Comparison of ENCODE assay signal across 8 mouse cellular contexts in genomic region chr12:83987242-83987582, GRCm38 (mm10). TPM values are rescaled to one million over a fixed set of nuclear protein-coding genes. Genes with fewer than 3 reads are reported as not detected.
A peak's percentile ranks its signal among the peaks of the same experiment; 100 is the strongest.
DNase-seq lines count a peak whose midpoint lies in the region; ATAC-seq lines count a peak whose summit lies in the region.
"Had no signal": no experiment of that assay in that cellular context is flagged by ENCODE, and none has a peak within 500 bp of the region (broad histone marks: within the 10 kb centered on the region; RNA-seq: fewer than 3 reads in every experiment).

No protein-coding gene starts in this region.

- WGBS in forebrain, embryonic 16.5 days = 32% methylated on average over 8 of the region's 8 CpGs
- 20% methylated on average over 8 of the region's 8 CpGs for WGBS in limb, embryonic 15.5 days
- WGBS in stomach, embryonic 15.5 days = 14% methylated on average over 8 of the region's 8 CpGs

- peaks cover 13% of the 10 kb centered on the region for H3K36me3 ChIP-seq in megakaryocyte, embryonic 14.5 days (replicated peaks; ENCODE audit: low read length)
- H3K36me3 ChIP-seq in forebrain, embryonic 16.5 days (ENCODE audit: control insufficient read depth, insufficient read depth) = no peaks in the 10 kb centered on the region
- 0 out of 2 replicates have a peak, but pooled peaks cover 3% of the 10 kb centered on the region for H3K36me3 ChIP-seq in limb, embryonic 15.5 days
- H3K36me3 ChIP-seq in stomach, embryonic 15.5 days = no peaks in the 10 kb centered on the region

- ATAC-seq in megakaryocyte, adult 5-6 weeks (ENCODE audit: poor library complexity, severe bottlenecking) = no peak
- ATAC-seq in forebrain, embryonic 16.5 days = no peak
- ATAC-seq in limb, embryonic 15.5 days (ENCODE audit: insufficient number of reproducible peaks, low FRiP score, low TSS enrichment, low read depth) = no peak
- no peak for ATAC-seq in stomach, embryonic 15.5 days (ENCODE audit: insufficient read depth, low FRiP score, low read depth)

- peaks cover 6% of the 10 kb centered on the region for H3K27me3 ChIP-seq in megakaryocyte, embryonic 14.5 days (replicated peaks)
- H3K27me3 ChIP-seq in forebrain, embryonic 16.5 days (replicated peaks; ENCODE audit: control insufficient read depth, insufficient read depth, low read length) = no peaks in the 10 kb centered on the region
- no peaks in the 10 kb centered on the region for H3K27me3 ChIP-seq in limb, embryonic 15.5 days
- no peaks in the 10 kb centered on the region for H3K27me3 ChIP-seq in stomach, embryonic 15.5 days (replicated peaks)

- no peak for DNase-seq in thymus, adult 18-20 months
- DNase-seq in right cerebral cortex, adult 2 months (ENCODE audit: low spot score in 2 of 2) = no peak

- peak overlapping the region; percentile 57 for H3K4me2 ChIP-seq in forebrain, embryonic 16.5 days (ENCODE audit: low read length)
- H3K4me2 ChIP-seq in limb, embryonic 15.5 days = peak overlapping the region; percentile 57
- H3K4me2 ChIP-seq in stomach, embryonic 15.5 days = peak overlapping the region; percentile 61

- peaks cover 12% of the 10 kb centered on the region; the same call in 1 of the 2 replicates for H3K9me3 ChIP-seq in megakaryocyte, embryonic 14.5 days
- peaks cover 3% of the 10 kb centered on the region; the same call in 1 of the 2 replicates for H3K9me3 ChIP-seq in forebrain, embryonic 16.5 days (ENCODE audit: control insufficient read depth, low read length)
- H3K9me3 ChIP-seq in limb, embryonic 15.5 days = no peaks in the 10 kb centered on the region
- H3K9me3 ChIP-seq in stomach, embryonic 15.5 days = no peaks in the 10 kb centered on the region

- H3K9ac ChIP-seq in forebrain, embryonic 16.5 days (replicated peaks; ENCODE audit: low read depth, low read length) = peak overlapping the region; percentile 54
- no peak overlapping the region for H3K9ac ChIP-seq in limb, embryonic 15.5 days
- no peak overlapping the region for H3K9ac ChIP-seq in stomach, embryonic 15.5 days

- H3K27ac ChIP-seq in forebrain, embryonic 16.5 days (ENCODE audit: low read length) = peak overlapping the region; percentile 63
- H3K27ac ChIP-seq in limb, embryonic 15.5 days = peak overlapping the region; percentile 95
- peak overlapping the region; percentile 91 for H3K27ac ChIP-seq in stomach, embryonic 15.5 days

- peak overlapping the region; percentile 95 for H3K4me3 ChIP-seq in megakaryocyte, embryonic 14.5 days (replicated peaks)
- peak overlapping the region; percentile 45 for H3K4me3 ChIP-seq in forebrain, embryonic 16.5 days (replicated peaks; ENCODE audit: low read length)
- H3K4me3 ChIP-seq in limb, embryonic 15.5 days = peak overlapping the region; percentile 67
- peak overlapping the region; percentile 65 for H3K4me3 ChIP-seq in stomach, embryonic 15.5 days (replicated peaks)

- H3K4me1 ChIP-seq in megakaryocyte, embryonic 14.5 days = peaks cover 24% of the 10 kb centered on the region
- H3K4me1 ChIP-seq in forebrain, embryonic 16.5 days (replicated peaks; ENCODE audit: control insufficient read depth, insufficient read depth, low read length) = peaks cover 5% of the 10 kb centered on the region; the same call in 1 of the 2 replicates
- peaks cover 5% of the 10 kb centered on the region for H3K4me1 ChIP-seq in limb, embryonic 15.5 days
- H3K4me1 ChIP-seq in stomach, embryonic 15.5 days = 0 out of 2 replicates have a peak, but pooled peaks cover 3% of the 10 kb centered on the region

RNA-seq across cellular contexts. Expression of gene Acot2, which starts 0.4 kb away (rescaled TPM):
- 5.9 and 6.7 TPM in 2 replicates for polyA plus RNA-seq in megakaryocyte, embryonic 14.5 days (2012; ENCODE audit: insufficient read depth, low replicate concordance)
- 4.2 and 8.0 TPM in 2 replicates for total RNA-seq in megakaryocyte, adult 5-6 weeks (2015)
- 1.4 and 5.4 TPM in 2 replicates for total RNA-seq in megakaryocyte, adult 5-6 weeks (2017)
- polyA plus RNA-seq in forebrain, embryonic 16.5 days (2015; fragmentation: Nextera tagmentation; extraction: Ambion mirVana) = 9.4 and 11.3 TPM in 2 replicates
- polyA plus RNA-seq in limb, embryonic 15.5 days (2015; fragmentation: Nextera tagmentation; extraction: Ambion mirVana) = 26.1 and 26.5 TPM in 2 replicates
- 29.0 and 30.0 TPM in 2 replicates for polyA plus RNA-seq in stomach, embryonic 15.5 days (2015; fragmentation: Nextera tagmentation; extraction: Ambion mirVana)

RNA-seq across cellular contexts. Expression of gene Heatr4, which starts 2.6 kb away (rescaled TPM):
- not detected in 2 replicates for polyA plus RNA-seq in megakaryocyte, embryonic 14.5 days (2012; ENCODE audit: insufficient read depth, low replicate concordance)
- not detected in 2 replicates for total RNA-seq in megakaryocyte, adult 5-6 weeks (2015)
- not detected in 2 replicates for total RNA-seq in megakaryocyte, adult 5-6 weeks (2017)
- polyA plus RNA-seq in forebrain, embryonic 16.5 days (2015; fragmentation: Nextera tagmentation; extraction: Ambion mirVana) = not detected in 2 replicates
- not detected in 2 replicates for polyA plus RNA-seq in limb, embryonic 15.5 days (2015; fragmentation: Nextera tagmentation; extraction: Ambion mirVana)
- polyA plus RNA-seq in stomach, embryonic 15.5 days (2015; fragmentation: Nextera tagmentation; extraction: Ambion mirVana) = 0.04 TPM in 1 of 2 replicates, not detected in the other
- total RNA-seq: layer of hippocampus, postnatal 25 days had no signal

RNA-seq across cellular contexts. Expression of gene Acot1, which starts 22.1 kb away (rescaled TPM):
- 0.59 TPM in 1 of 2 replicates, not detected in the other for polyA plus RNA-seq in megakaryocyte, embryonic 14.5 days (2012; ENCODE audit: insufficient read depth, low replicate concordance)
- 2.5 and 6.0 TPM in 2 replicates for total RNA-seq in megakaryocyte, adult 5-6 weeks (2015)
- total RNA-seq in megakaryocyte, adult 5-6 weeks (2017) = 10.6 and 11.8 TPM in 2 replicates
- polyA plus RNA-seq in forebrain, embryonic 16.5 days (2015; fragmentation: Nextera tagmentation; extraction: Ambion mirVana) = 72.1 and 101 TPM in 2 replicates
- polyA plus RNA-seq in limb, embryonic 15.5 days (2015; fragmentation: Nextera tagmentation; extraction: Ambion mirVana) = 58.3 and 59.5 TPM in 2 replicates
- polyA plus RNA-seq in stomach, embryonic 15.5 days (2015; fragmentation: Nextera tagmentation; extraction: Ambion mirVana) = 51.1 and 62.7 TPM in 2 replicates

RNA-seq across cellular contexts. Expression of gene Riox1, which starts 36.8 kb away (rescaled TPM):
- 27.4 and 68.6 TPM in 2 replicates for polyA plus RNA-seq in megakaryocyte, embryonic 14.5 days (2012; ENCODE audit: insufficient read depth, low replicate concordance)
- 10.1 and 11.2 TPM in 2 replicates for total RNA-seq in megakaryocyte, adult 5-6 weeks (2015)
- 10.1 and 13.4 TPM in 2 replicates for total RNA-seq in megakaryocyte, adult 5-6 weeks (2017)
- polyA plus RNA-seq in forebrain, embryonic 16.5 days (2015; fragmentation: Nextera tagmentation; extraction: Ambion mirVana) = 9.3 and 9.7 TPM in 2 replicates
- polyA plus RNA-seq in limb, embryonic 15.5 days (2015; fragmentation: Nextera tagmentation; extraction: Ambion mirVana) = 9.0 and 11.2 TPM in 2 replicates
- 14.3 and 15.6 TPM in 2 replicates for polyA plus RNA-seq in stomach, embryonic 15.5 days (2015; fragmentation: Nextera tagmentation; extraction: Ambion mirVana)

RNA-seq across cellular contexts. Expression of gene Acot4, which starts 51.0 kb away (rescaled TPM):
- polyA plus RNA-seq in megakaryocyte, embryonic 14.5 days (2012; ENCODE audit: insufficient read depth, low replicate concordance) = not detected in 2 replicates
- 0.02 TPM in 1 of 2 replicates, not detected in the other for total RNA-seq in megakaryocyte, adult 5-6 weeks (2015)
- total RNA-seq in megakaryocyte, adult 5-6 weeks (2017) = not detected in 2 replicates
- polyA plus RNA-seq in forebrain, embryonic 16.5 days (2015; fragmentation: Nextera tagmentation; extraction: Ambion mirVana) = 0.21 and 0.35 TPM in 2 replicates
- 0.17 and 0.37 TPM in 2 replicates for polyA plus RNA-seq in limb, embryonic 15.5 days (2015; fragmentation: Nextera tagmentation; extraction: Ambion mirVana)
- polyA plus RNA-seq in stomach, embryonic 15.5 days (2015; fragmentation: Nextera tagmentation; extraction: Ambion mirVana) = 2.4 and 2.6 TPM in 2 replicates

Comparison
In these comparisons a context has a peak if more than half of its experiments do, and no peak if none do; other contexts are left out.
1. H3K4me3 ChIP-seq: peak in every context shown above with its lines; median percentile 95 in megakaryocyte, embryonic 14.5 days; 67 in limb, embryonic 15.5 days; 65 in stomach, embryonic 15.5 days; 45 in forebrain, embryonic 16.5 days.
2. RNA of gene Acot1, which starts 22.1 kb away (polyA plus RNA-seq): 72.1 to 101 TPM in forebrain, embryonic 16.5 days, 58.3 to 59.5 TPM in limb, embryonic 15.5 days and 51.1 to 62.7 TPM in stomach, embryonic 15.5 days; 0.59 TPM in megakaryocyte, embryonic 14.5 days; every median in the first group is over 10 times any median in the second.
3. Peak in every context shown above with its lines, with median percentiles within 50 percentile points of each other: H3K27ac ChIP-seq and H3K4me2 ChIP-seq.